Mouse (Mus musculus) midbrain, embryonic 10.5 days (tissue): ENCODE measurements around the gene St6galnac3. TPM values are rescaled to one million over a fixed set of nuclear protein-coding genes. Genes with fewer than 3 reads are reported as not detected.

Experiments used
- DNase-seq: peaks from one replicate; pipeline ENCODE4 v3.0.0-alpha.2; 2017; ENCODE audit warnings: low spot score
- H3K27ac ChIP-seq: fragments of 300-500 bp; sonication (generic); replicated peaks from 2 replicates; pipeline ENCODE4 v1.5.1; 2016; ENCODE audit warnings: mild to moderate bottlenecking
- H3K27me3 ChIP-seq: fragments of 300-500 bp; sonication (generic); 2 replicates; pipeline ENCODE4 v1.6.1; 2016; ENCODE audit warnings: low read depth, mild to moderate bottlenecking; ENCODE audit not compliant: poor library complexity, severe bottlenecking
- H3K36me3 ChIP-seq: fragments of 300-500 bp; sonication (generic); 2 replicates; pipeline ENCODE4 v1.6.1; 2016; ENCODE audit warnings: mild to moderate bottlenecking, moderate library complexity
- H3K4me1 ChIP-seq: fragments of 300-500 bp; sonication (generic); 2 replicates; pipeline ENCODE4 v1.6.1; 2016
- H3K4me3 ChIP-seq: fragments of 300-500 bp; sonication (generic); 2 replicates; pipeline ENCODE4 v1.5.1; 2016; ENCODE audit warnings: mild to moderate bottlenecking, moderate library complexity
- H3K9me3 ChIP-seq: fragments of 300-500 bp; sonication (generic); replicated peaks from 2 replicates; pipeline ENCODE4 v1.6.1; 2016; ENCODE audit warnings: mild to moderate bottlenecking
- WGBS: fragments of 180-500 bp; shearing (Covaris S2); methylation state at CpG from one replicate; pipeline ENCODE4 v1.1.7; 2016; 5-methylcytosine and 5-hydroxymethylcytosine counted together
- polyA plus RNA-seq: library from polyadenylated mRNA; unstranded; fragments of >200 nt; fragmentation: Nextera tagmentation; extraction: Ambion mirVana; gene quantifications from 2 replicates; pipeline ENCODE4 v1.2.1, GENCODE M21; 2016

The St6galnac3 gene
- polyA plus RNA-seq, 1 experiment from 2014 or later = 33.6 TPM

DNA sequence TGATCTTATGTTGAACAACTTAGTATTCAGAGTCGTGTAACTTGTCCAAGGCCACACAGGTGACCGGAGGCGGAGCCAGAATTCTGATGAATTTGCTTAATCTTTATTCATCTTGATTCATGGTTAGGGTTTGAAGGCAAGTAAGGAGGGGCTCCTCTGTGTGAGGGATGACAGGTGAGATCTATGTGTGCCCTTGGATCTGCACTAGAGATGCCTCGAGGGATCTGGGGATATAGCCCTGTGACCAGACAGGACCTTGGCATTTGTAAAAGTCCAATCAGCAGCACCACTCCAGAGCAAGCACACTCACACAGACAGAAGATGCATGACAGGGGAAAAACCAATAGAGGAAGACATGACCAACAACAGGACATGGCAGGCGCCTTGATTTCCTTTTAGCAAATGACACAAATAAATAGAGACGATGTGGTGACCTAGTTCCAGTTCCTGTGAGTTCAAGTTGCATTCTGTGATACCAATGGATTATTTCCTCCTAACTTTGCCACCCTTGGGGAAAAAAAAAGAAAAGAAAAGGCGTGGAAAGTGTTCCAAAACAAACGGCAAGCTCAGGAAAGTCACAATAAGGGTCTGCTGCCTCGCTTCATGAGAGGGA is 1.4 kb downstream of the St6galnac3 start:
- peaks cover 41% of the 10 kb centered on the region for H3K4me1 ChIP-seq

DNA sequence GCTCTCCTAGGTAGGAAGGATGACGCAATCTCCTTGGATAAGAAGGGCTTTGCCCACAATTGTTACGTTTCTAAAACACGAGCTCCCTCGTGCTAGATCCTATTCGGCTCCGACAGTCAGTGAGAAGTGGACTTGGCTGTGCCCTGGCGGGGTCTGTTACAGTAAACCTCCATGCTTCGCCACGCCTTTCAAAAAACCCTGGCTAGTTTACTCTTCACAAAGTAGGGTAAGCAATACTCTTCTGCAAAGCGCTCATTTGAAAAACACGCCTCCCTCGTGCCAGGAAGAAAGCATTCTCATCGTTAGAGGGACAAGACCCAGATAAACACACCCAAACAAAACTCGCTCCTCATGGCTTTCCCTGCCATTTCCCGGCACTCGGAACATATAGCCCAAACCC is 3.4 kb downstream of the St6galnac3 start:
- Histone ChIP-seq H3K27me3 (peaks cover 10% of the 10 kb centered on the region; the same call in 1 of the 2 replicates), H3K27ac (no peak overlapping the region), H3K36me3 (peaks cover 5% of the 10 kb centered on the region; the same call in 1 of the 2 replicates), H3K4me3 (no peak overlapping the region), H3K4me1 (peaks cover 54% of the 10 kb centered on the region), H3K9me3 (no peaks in the 10 kb centered on the region)
- no peak for DNase-seq
- 92% methylated on average over 16 of the region's 16 CpGs for WGBS

More for the DNA sequence above, 1.4 kb downstream of the St6galnac3 start:
- Histone ChIP-seq H3K9me3 (no peaks in the 10 kb centered on the region), H3K27me3 (peaks cover 12% of the 10 kb centered on the region; the same call in 1 of the 2 replicates), H3K36me3 (no peaks in the 10 kb centered on the region), H3K4me3 (peak overlapping the region; percentile 80), H3K27ac (0 out of 2 replicates have a peak overlapping the region, but pooled peaks have one; percentile 94)
- WGBS = 83% methylated on average over 9 of the region's 9 CpGs
- DNase-seq = no peak

DNA sequence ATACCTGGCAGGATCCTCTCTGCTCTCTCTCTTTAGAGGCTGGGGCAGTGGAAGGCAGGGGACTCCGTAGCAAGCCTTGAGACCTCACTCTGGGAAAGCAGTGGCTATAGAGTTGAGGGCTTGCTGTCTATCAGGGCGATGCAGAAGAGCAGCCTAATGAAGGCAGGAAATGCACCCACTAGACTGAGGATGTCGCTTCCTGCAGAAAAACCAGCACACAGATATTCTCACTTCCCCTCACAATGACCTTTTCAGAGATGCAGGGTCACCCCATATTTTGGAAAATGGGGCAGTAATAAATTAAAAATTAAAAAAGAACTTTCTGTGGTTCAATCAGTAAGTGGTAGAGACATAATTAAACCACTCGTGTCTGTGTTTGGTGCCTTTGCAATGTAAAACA is 4.1 kb downstream of the St6galnac3 start:
- DNase-seq = no peak
- no peak overlapping the region for H3K4me3 ChIP-seq
- peaks cover 58% of the 10 kb centered on the region for H3K4me1 ChIP-seq
- H3K27me3 ChIP-seq = peaks cover 4% of the 10 kb centered on the region; the same call in 1 of the 2 replicates
- no peak overlapping the region for H3K27ac ChIP-seq
- H3K36me3 ChIP-seq = peaks cover 5% of the 10 kb centered on the region; the same call in 1 of the 2 replicates
- WGBS = 78% methylated on average over 4 of the region's 4 CpGs
- no peaks in the 10 kb centered on the region for H3K9me3 ChIP-seq

DNA sequence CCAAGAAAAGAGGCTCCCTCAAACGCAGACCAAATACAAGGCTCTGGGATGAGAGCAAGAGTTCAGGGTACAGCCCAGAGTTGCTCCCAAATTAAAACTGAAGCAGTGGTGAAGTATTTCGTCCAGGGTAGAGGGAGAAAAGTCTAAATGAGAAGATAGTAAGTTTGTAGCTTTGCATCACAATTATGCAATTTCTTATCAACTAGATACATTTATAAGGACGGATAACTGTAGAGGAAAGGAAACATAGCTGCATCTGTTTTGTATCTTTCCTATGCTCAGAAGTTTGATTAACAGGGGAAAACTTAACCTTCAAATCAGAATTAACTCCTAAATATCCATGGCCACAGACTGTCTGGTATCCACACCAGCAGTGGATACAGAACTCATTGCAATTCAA is 4.7 kb downstream of the St6galnac3 start:
- no peak overlapping the region for H3K4me3 ChIP-seq
- peaks cover 5% of the 10 kb centered on the region; the same call in 1 of the 2 replicates for H3K36me3 ChIP-seq
- peak overlapping the region; percentile 53; the same call in 1 of the 2 replicates for H3K27ac ChIP-seq
- no peak for DNase-seq
- 67% methylated on average over 3 of the region's 3 CpGs for WGBS
- H3K9me3 ChIP-seq = no peaks in the 10 kb centered on the region
- H3K27me3 ChIP-seq = no peaks in the 10 kb centered on the region
- peaks cover 57% of the 10 kb centered on the region for H3K4me1 ChIP-seq

DNA sequence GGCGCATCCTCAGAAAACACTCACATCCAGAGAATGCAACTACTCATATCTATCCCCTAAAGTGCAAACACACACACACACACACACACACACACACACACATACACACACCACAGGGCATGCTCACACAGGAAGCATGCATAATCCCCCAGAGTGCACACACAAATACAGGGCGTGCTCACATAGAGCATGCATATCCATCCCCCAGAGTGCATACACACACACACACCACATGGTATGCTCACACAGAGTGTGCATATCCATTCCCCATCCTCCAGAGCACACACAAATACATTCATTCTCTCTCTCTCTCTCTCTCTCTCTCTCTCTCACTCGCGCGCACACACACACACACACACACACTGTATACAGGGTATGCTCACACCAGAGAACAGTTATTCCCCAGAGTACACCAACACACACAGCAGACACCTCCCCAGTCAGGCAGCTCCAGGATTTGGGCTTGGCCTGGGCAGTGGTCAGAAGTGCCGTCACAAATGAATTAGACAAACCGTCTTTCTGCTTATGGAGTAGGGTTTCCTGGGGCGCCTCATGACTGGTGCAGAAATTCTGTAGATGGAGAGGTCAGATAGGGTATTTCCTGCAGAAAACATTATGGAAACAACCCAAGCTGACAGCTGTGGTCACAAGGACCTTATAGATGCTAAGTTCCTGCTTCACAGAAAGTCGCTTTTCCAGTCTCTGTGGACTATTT is 5.6 kb downstream of the St6galnac3 start:
- Histone ChIP-seq H3K27me3 (no peaks in the 10 kb centered on the region), H3K9me3 (0 out of 2 replicates have a peak, but pooled peaks cover under 1% of the 10 kb centered on the region), H3K27ac (peak overlapping the region; percentile 53; the same call in 1 of the 2 replicates), H3K4me3 (no peak overlapping the region), H3K4me1 (peaks cover 48% of the 10 kb centered on the region), H3K36me3 (peaks cover 6% of the 10 kb centered on the region; the same call in 1 of the 2 replicates)
- no peak for DNase-seq
- 78% methylated on average over 9 of the region's 9 CpGs for WGBS

DNA sequence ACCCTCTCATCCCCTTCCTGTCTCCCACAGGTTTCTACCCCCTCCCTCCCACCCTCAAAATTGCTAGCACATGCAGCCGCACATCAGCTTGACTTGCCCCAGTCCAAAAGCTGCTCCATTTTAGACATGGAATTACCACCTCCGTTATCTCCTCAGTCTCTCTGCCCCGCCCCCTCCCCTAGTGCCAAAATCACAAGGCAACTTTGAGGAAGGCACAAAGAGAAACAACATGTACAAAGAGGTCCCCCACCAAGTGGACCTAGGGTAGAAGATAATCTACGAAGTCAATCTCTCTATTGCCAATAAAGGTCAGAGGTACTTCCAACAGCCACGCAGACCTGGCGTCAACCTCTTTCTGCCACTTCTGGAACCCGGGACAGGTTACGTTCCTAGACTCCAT is 6.2 kb downstream of the St6galnac3 start:
- Histone ChIP-seq H3K27ac (no peak overlapping the region), H3K9me3 (peaks cover 7% of the 10 kb centered on the region)

DNA sequence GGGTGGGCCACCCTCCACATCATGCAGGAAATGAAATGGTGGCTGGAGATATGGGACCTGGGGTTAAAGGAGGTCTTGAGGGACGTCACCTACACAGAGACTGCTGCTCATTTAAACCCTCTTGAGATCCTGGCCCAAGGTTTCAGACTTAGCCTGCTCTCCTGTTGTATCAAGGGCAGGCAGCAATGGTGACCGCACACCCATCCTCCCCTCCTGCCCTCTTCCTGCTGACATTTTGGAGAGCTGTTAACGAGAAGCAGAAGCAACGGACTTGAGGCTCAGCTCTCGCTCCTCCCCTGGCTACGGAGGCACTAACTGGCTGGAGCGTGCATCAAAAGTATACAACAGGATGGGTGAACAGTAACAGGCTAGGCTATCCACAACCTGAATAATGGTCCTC is 7.2 kb downstream of the St6galnac3 start:
- WGBS = 82% methylated on average over 7 of the region's 7 CpGs
- H3K4me3 ChIP-seq = no peak overlapping the region

More for the DNA sequence above, 6.2 kb downstream of the St6galnac3 start:
- Histone ChIP-seq H3K36me3 (peaks cover 10% of the 10 kb centered on the region; the same call in 1 of the 2 replicates), H3K4me1 (peaks cover 41% of the 10 kb centered on the region), H3K27me3 (no peaks in the 10 kb centered on the region), H3K4me3 (no peak overlapping the region)
- 75% methylated on average over 8 of the region's 8 CpGs for WGBS
- no peak for DNase-seq

DNA sequence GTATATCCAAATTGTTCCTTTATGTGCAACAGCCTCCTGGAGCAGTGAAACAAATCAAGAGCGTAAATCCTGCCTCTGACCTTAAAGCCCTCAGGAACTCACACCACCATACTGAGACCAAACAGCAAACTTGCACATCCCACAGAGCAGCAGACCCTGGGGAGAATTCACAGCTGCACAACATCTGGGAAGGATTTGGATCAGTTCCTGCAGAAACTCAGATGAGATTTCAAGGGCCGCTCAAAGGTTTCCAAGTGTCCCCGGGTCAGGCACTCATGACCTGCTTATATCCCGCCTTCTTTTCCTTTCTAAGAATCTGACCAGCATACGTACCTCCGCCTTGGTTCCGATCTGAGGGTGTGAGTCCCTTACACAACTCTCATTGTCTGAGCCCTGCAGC is 9.3 kb downstream of the St6galnac3 start:
- DNase-seq = no peak
- Histone ChIP-seq H3K4me3 (no peak overlapping the region), H3K27me3 (no peaks in the 10 kb centered on the region), H3K4me1 (peaks cover 37% of the 10 kb centered on the region), H3K36me3 (peaks cover 10% of the 10 kb centered on the region; the same call in 1 of the 2 replicates), H3K9me3 (peaks cover 8% of the 10 kb centered on the region), H3K27ac (no peak overlapping the region)
- WGBS = 63% methylated on average over 7 of the region's 7 CpGs

More for the DNA sequence above, 7.2 kb downstream of the St6galnac3 start:
- H3K4me1 ChIP-seq = peaks cover 37% of the 10 kb centered on the region
- H3K36me3 ChIP-seq = peaks cover 10% of the 10 kb centered on the region; the same call in 1 of the 2 replicates
- H3K27ac ChIP-seq = no peak overlapping the region; the same call in 1 of the 2 replicates
- H3K9me3 ChIP-seq = peaks cover 8% of the 10 kb centered on the region
- DNase-seq = no peak
- no peaks in the 10 kb centered on the region for H3K27me3 ChIP-seq

DNA sequence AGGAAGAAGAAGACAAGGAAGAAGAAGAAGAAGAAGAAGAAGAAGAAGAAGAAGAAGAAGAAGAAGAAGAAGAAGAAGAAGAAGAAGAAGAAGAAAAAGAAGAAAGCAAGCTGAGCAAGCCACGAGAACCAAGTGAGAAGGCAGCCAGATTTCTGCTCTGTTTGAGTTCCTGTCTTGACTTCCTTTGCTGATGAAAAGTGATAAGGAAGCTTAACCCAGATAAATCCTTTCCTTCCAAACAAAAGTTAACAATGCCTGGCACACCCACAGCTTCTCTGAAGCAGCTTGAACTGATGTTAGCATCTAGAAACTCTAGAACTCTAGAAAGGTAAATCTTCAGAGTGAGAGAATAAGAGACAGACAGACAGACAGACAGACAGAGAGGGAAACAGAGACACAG is 14.4 kb downstream of the St6galnac3 start:
- Histone ChIP-seq H3K27ac (no peak overlapping the region), H3K27me3 (no peaks in the 10 kb centered on the region), H3K4me3 (no peak overlapping the region), H3K9me3 (peaks cover 8% of the 10 kb centered on the region), H3K36me3 (peaks cover 5% of the 10 kb centered on the region; the same call in 1 of the 2 replicates), H3K4me1 (peaks cover 5% of the 10 kb centered on the region; the same call in 1 of the 2 replicates)
- no peak for DNase-seq
- 65% methylated on average over 1 of the region's 1 CpGs for WGBS

DNA sequence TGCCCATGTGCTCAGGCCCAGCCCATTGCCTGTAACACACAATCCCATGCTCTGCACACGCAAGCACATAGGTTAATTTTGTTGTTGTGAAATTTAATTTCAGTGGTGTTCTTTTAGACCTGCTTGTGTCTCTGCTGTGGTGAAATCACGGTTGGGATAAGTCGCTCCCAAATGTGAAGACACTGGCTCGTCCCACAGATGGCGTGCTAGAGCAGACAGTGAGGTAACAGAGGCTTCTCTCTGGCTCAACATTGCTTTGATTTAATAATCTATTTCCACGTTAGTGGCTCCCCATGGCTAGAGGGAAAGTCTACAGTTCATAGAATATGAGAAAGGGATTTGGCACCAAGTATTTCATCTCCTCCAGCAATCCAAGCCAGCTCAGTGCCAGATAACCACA is 17.3 kb downstream of the St6galnac3 start:
- H3K9me3 ChIP-seq = no peaks in the 10 kb centered on the region
- WGBS = 75% methylated on average over 6 of the region's 6 CpGs
- no peak overlapping the region for H3K4me3 ChIP-seq
- no peaks in the 10 kb centered on the region for H3K27me3 ChIP-seq
- no peak for DNase-seq
- no peak overlapping the region for H3K27ac ChIP-seq
- peaks cover 8% of the 10 kb centered on the region for H3K4me1 ChIP-seq
- H3K36me3 ChIP-seq = no peaks in the 10 kb centered on the region

DNA sequence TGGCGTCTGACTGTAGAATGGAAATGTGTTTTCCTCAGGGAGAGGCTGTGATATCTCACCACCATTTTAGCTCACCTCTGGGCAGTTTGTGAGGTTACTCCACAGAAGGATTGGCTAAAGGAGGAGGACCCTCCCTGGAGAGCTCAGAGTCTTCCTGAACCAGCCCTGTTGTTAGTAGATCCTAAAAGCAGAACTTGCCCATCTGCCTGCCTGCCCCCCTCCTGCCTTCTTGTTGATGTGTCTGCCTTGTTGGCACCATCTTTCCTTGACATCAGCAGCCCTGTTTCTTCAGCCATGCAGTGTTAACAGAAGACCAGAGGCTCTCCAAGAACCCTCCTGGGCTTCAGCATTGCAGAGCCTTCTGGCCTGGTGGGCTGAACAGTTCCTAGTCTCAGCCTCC is 18.1 kb downstream of the St6galnac3 start:
- Histone ChIP-seq H3K9me3 (no peaks in the 10 kb centered on the region), H3K4me1 (peaks cover 16% of the 10 kb centered on the region), H3K27ac (no peak overlapping the region), H3K36me3 (no peaks in the 10 kb centered on the region), H3K27me3 (no peaks in the 10 kb centered on the region), H3K4me3 (no peak overlapping the region)
- WGBS = 91% methylated on average over 1 of the region's 1 CpGs
- DNase-seq = no peak

DNA sequence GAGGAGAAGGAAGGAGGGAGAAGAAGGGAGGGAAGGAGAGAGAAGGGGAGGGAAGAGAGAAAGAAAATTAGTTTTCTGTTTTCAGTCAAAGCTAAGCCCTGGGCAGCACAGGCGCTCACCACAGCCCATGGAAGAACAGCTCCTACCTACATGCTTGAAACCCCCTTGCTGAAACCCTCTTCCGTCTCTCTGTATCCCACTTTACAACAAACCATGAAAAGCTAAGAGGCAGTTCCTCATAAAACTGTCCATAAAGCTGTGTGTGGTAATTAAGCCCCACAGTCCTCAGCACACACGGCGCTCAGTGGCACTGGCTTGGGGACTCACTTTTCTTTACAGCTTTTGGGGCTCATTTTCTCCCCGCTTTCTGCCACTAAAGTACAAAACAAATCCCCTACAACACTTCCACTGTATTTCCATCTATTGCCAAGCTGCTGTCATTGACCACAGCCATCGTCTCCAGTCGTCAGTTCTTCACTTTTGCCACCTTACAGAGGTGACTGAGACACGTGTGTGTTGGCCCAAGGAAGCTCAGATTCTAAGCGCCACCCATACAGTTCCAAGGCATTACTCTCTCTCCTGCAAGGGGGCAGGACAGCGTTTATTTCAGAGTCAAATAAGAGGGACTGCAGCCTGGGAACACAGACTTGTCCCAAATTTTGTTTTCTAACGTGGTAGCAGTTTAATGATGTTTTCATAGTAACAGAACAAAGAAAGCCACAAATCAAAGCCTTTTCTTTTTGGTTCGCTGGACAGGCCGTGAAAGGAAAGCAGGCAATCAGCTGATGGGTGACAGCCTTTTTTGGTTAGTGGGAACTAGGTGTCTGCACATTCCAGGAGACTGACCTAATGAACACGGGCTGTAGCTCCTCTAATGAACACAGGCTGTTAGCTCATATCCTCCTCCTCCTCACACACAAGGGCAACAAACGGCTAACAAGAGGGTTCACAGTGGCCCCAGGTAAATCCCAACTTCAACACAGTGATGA is 22.9 kb downstream of the St6galnac3 start:
- no peaks in the 10 kb centered on the region for H3K27me3 ChIP-seq
- H3K4me1 ChIP-seq = peaks cover 48% of the 10 kb centered on the region
- H3K9me3 ChIP-seq = no peaks in the 10 kb centered on the region
- DNase-seq = no peak
- 63% methylated on average over 15 of the region's 15 CpGs for WGBS
- no peaks in the 10 kb centered on the region for H3K36me3 ChIP-seq
- H3K4me3 ChIP-seq = no peak overlapping the region
- H3K27ac ChIP-seq = peak overlapping the region; percentile 33; the same call in 1 of the 2 replicates
